Mouse (Mus musculus) mouse trophoblast stem cell (cell line): Measurements from ENCODE around the gene Zfp108.

Source experiments
- in situ Hi-C, 2 experiments: fragments of 300-500 bp; cut with MseI, MboI; formaldehyde crosslinking; loops; 2 replicates in 1 of 2; 3 replicates in 1 of 2; pipeline ENCODE4 v1.15.1; 2025

Zfp108 gene

DNA sequence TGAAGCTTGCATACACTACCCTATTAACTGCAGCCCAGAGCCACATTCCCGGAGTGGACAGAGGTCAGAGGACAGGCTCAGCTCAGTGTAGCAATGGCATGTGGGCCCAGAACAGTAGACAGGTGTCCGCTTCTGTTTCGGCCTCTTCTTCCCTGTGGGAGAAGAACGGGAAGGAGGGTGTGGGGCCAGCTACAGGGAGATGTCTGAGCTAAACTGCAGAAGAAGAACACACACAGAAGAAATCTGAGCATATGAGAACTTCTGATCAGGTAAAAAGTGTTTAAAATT lies 26.2 kb downstream of the Zfp108 start:
- in situ Hi-C loops = loop anchor here (5.0 to 25.0 kb wide), 2 partner anchors 124 to 319 kb away; partner anchors contain the start of genes Vmn1r180 (in 2 of the 2) and Vmn1r181 (in 2 of the 2)

DNA sequence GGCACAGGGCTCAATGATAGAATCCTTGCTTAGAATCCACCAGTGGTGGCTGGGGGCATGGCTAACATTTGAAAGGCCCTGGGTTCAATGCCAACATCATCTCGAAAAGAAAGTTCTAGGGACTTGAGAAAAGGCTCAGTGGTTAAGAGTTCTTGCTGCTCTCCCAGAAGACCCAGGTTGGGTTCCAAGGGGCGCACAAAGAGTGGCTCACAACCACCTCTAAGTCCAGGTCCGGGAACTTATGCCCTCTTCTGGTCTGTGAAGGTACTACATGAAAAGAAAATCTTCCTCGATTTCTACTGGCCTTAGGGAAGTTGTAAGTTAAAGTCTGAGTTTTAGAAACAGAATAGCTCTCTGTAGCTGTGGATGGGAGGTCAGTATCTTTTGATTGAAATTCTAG lies 31.5 kb downstream of the Zfp108 start:
- in situ Hi-C loops = loop anchor here (5.0 to 25.0 kb wide), 2 partner anchors 134 to 324 kb away; partner anchors contain the start of genes Vmn1r180 (in 2 of the 2) and Vmn1r181 (in 2 of the 2)

DNA sequence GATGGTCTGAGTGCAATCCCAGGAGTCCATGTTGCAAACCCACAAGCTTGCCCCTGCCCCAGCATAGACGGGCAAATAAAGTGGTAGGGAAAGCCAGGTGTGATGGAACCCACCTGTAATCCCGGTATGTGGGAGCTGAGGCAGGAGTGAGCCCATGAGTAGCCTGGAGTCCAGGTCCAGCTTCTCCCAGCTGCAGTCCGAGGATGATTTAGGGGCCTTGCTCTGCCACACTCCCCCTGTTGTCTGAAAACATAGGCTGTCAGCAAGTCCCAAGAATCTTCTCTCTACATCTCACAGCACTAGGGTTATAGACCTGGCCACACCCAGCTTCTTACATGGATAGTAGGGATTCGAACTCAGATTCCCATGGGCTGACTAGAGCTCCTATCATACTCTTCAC lies 32.3 kb downstream of the Zfp108 start:
- in situ Hi-C loops = loop anchor here (5.0 to 25.0 kb wide), 2 partner anchors 135 to 325 kb away; partner anchors contain the start of genes Vmn1r180 (in 2 of the 2) and Vmn1r181 (in 2 of the 2)

DNA sequence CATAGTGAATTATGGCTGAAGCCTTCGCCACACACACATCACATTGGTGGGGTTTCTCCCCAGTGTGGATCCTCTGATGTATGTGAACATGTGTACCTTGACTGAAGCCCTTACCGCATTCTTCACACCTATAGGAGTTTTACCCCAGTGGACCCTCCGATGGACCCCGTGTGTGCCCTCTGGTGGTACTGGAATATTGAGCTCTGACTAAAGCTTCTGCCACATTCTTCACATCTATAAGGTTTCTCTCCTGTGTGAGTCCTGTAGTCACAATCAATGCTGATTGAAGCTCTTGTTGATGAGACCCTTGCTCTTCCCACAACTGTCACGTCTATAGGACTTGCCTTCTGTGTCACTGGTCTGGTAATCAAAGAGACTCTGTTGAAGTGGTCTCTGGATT lies 33.1 kb downstream of the Zfp108 start:
- in situ Hi-C loops = loop anchor here (5.0 to 25.0 kb wide), 2 partner anchors 135 to 325 kb away; partner anchors contain the start of genes Vmn1r180 (in 2 of the 2) and Vmn1r181 (in 2 of the 2)

DNA sequence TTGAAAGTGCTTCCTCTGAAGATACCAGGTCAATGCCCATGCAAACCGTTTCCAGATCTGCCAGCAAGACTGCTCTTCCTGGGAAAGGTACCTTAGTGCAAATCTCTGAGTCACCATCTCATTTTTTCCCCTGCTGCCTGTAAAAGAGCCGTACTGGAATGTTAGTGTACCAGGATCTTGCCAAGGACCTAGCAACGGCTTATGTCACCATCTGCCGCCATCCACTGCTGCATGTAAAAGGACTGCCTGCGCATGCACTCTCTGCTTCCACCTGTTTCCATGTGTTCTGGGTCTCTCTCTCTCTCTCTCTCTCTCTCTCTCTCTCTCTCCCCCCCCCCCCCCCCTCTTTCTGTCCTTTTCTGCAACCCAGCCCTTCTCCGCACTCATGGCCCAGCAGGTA lies 33.9 kb downstream of the Zfp108 start:
- in situ Hi-C loops = loop anchor here (5.0 to 25.0 kb wide), 2 partner anchors 136 to 326 kb away; partner anchors contain the start of genes Vmn1r180 (in 2 of the 2) and Vmn1r181 (in 2 of the 2)

DNA sequence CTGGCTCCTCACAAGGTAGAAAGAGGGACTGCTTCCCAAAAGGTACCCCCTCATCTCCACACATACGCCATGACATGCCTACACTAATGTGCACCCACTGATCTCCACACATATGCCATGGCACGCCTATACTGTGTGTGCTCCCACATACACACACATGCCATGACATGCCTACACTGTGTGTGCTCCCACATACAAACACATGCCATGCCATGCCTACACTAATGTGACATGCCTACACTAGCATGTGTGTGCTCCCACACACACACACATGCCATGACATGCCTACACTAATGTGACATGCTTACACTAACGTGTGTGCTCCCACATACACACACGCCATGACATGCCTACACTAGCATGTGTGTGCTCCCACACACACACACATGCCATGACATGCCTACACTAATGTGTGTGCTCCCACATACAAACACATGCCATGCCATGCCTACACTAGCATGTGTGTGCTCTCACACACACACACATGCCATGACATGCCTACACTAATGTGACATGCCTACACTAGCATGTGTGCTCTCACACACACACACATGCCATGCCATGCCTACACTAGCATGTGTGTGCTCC lies 35.6 kb downstream of the Zfp108 start:
- in situ Hi-C loops = loop anchor here (25.0 kb wide), 1 partner anchor 328 kb away; the partner anchor contains the start of genes Vmn1r180 (in 2 of the 2) and Vmn1r181 (in 2 of the 2)

DNA sequence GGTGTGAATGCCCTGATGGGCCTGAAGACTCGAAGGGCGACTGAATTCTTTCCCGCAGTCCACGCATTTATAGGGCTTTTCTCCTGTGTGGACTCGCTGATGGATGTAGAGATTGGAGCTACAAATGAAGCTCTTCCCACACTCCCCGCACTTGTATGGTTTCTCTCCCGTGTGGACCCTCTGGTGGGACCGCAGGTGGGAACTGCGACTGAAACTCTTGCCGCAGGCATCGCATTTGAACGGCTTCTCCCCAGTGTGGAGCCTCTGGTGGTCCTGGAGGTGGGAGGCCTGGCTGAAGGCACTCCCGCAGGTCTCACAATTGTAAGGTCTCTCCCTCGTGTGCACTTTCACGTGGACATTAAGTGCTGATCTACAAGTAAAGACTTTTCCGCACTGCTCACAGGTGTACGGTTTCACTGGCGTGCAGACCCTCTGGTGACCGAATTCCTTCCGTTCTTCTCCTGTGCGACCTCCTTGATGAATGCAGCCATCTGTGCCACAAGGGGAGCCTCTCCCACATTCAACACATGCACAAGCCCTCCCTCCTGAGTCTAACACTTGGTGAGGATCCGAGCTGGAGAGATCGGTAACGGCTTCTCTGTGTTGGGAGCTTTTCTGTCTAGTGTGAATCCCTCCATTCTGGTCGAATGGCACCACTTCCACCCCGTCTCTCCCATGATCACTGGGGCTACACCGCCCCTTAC lies 36.9 kb downstream of the Zfp108 start:
- in situ Hi-C loops = loop anchor here (25.0 kb wide), 1 partner anchor 329 kb away; the partner anchor contains the start of genes Vmn1r180 (in 2 of the 2) and Vmn1r181 (in 2 of the 2)

DNA sequence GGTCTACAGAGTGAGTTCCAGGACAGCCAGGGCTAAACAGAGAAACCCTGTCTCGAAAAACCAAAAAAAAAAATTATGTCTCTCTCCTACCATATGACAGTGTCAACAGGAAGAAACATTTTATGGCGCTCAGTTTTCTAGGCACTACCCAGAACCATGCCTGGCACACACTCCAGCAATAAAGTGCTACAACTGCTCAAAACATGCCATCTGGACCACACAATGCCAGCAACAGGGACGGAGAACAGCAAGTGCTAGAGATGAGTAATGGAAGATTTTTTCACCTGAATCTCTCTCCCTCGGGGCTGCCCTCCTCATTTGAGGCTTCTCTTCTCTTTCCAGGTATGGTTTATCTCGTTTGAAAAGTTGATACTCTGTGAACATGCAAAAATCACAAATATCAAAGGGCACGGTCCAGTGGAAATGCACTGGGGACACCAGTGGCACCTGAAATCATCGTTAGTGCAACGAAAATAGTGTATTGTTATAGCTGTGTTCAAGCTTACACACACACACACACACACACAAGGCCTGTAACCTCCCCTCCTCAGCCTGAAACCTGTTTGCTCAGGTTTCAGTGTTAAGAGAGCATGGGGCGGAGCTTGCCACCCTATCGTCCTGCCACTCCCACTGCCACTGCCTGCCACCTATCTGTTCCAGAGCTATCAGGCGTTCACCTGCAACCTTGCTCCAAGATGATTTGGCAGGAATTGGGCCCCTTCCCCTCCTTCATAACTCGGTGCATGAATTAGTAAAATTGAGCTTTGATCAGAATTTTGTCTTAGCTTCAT lies 38.7 kb downstream of the Zfp108 start:
- in situ Hi-C loops = loop anchor here (25.0 kb wide), 1 partner anchor 331 kb away; the partner anchor contains the start of genes Vmn1r180 (in 2 of the 2) and Vmn1r181 (in 2 of the 2)

DNA sequence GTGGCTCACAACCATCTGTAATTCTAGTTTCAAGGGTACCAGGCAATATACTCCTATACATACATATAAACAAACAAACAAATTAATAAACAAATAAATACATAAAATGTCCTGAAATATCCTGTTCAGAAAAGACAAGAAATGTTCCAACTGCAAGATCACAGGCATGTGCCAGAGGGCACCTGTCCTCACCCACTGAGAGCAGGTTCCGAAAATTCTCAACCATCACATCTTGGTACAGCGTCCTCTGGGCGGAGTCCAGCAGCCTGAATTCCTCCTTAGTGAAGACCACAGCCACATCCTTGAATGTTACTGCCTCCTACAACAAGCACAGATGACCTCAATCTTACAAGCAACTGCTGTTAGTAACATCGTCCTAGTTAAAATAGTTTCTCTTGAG lies 40.2 kb downstream of the Zfp108 start:
- in situ Hi-C loops = loop anchor here (25.0 kb wide), 1 partner anchor 332 kb away; the partner anchor contains the start of genes Vmn1r180 (in 2 of the 2) and Vmn1r181 (in 2 of the 2)

DNA sequence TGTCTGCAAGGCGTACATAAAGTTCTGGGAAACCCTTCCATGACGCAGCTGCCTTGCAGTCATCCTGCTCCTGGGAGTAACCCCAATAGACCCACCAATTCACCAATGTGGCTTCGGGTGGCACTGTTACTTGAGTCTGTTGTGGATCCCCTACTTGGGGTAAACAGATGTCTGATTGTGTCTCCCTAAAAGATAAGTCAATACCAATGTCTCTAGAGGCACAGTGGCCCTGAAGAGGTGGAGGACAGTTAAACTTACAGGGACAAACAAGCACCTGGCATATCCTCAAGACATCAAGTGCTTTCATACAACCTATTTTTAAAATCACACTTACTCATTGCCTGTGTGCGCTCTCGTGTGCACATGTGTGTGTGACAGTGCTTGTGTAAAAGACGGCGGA lies 40.8 kb downstream of the Zfp108 start:
- in situ Hi-C loops = loop anchor here (25.0 kb wide), 1 partner anchor 333 kb away; the partner anchor contains the start of genes Vmn1r180 (in 2 of the 2) and Vmn1r181 (in 2 of the 2)

DNA sequence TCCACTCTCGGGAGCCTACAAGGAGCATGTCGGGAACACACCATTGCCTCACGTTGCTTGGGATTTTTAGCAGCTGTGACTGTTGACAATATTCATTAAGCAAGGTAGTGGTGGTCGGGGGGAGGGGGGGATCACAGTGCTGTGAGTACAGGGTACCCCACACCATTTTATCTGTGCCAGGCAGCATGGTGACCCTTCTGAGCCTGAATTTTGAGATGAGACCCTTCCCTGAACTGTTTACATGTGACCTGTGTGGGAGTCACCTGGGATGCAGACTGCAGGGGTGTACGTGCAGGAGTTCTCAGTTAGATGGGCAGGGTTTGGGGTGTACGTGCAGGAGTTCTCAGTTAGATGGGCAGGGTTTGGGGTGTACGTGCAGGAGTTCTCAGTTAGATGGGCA lies 41.8 kb downstream of the Zfp108 start:
- in situ Hi-C loops = loop anchor here (25.0 kb wide), 1 partner anchor 334 kb away; the partner anchor contains the start of genes Vmn1r180 (in 2 of the 2) and Vmn1r181 (in 2 of the 2)

DNA sequence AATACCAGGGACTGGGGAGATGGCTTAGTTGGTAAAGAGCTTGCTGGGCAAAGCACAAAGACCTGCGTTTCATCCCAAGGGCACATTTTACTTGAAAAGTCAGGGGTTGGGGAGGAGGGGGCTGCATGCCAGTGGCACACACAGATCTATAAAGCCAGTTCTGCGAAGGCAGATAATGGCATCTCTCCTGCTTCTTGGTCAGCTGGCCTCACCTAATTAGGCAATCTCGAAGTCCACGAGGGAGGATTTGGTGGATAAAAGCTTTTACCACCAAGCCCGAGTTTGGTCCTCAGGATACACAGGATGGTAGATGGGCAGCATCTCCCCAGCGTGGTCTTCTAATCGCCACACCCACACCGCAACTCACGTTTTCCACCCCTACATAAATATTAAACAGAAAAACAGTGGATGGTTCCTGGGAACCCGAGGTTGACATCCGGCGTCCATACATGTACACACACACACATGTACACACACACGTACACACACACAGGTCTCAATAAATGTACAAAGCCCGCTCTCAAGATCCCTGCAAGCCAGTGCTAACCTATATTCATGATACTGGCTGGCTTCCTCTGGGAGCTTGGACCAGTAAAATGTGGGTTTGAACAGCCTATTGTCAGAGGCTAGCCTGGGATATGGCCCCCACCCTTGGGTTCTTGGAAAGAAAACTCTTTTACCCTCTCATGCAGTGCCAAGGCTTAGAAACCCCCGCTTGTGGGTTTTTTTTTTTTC lies 42.9 kb downstream of the Zfp108 start:
- in situ Hi-C loops = loop anchor here (25.0 kb wide), 1 partner anchor 335 kb away; the partner anchor contains the start of genes Vmn1r180 (in 2 of the 2) and Vmn1r181 (in 2 of the 2)

DNA sequence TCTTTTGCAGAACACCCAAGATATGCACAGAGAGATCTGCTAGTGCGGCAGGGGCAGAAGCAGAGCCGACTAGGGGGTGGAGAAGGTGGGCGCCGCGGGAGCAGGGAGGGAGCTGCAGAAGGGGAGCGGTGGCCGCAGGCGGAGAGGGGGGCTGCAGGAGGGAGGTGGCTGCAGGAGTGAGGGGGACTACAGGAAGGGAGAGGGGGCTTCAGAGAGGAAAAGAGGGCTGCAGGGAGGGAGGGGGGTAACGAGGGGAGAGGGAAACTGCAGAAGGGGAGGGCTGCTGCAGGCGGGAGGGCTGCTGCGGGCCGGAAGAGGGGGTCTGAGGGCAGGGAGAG lies 44.0 kb downstream of the Zfp108 start:
- in situ Hi-C loops = loop anchor here (25.0 kb wide), 1 partner anchor 336 kb away; the partner anchor contains the start of genes Vmn1r180 (in 2 of the 2) and Vmn1r181 (in 2 of the 2)

DNA sequence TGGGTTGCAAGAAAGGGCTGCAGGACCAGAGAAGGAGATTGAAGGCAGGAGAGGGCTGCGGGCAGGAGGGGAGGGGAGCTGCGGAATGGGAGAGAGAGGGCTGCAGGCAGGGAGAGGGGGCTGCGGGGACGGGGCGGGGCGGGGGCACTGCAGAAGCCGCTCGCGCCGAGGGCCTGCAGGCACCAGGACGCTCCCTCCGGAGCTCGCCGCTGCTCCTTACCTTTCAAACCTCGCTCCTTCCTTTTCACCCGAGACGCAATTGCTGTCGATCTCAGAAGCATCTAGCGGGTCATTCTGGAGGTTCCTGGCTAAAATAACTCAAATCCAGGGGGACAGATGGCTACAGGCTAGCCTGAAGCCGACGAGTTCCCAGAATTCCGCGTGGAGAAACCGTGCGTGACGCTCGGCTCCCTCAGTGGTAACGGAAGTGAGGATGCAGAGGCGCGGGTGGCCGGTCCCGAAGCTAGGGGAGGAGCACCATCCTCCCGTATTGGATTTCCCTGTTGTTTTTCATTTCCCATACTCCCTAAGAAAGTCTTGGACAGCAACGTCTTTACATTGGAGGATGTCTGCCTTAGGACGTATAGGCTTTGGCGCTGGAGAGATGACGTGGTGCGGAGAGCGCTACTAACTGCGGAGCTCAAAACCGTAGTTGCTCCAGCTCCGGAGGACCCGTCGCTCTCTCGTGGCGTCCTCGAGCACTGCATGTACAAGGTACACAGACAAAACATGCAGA lies 44.5 kb downstream of the Zfp108 start:
- in situ Hi-C loops = loop anchor here (25.0 kb wide), 1 partner anchor 337 kb away; the partner anchor contains the start of genes Vmn1r180 (in 2 of the 2) and Vmn1r181 (in 2 of the 2)

DNA sequence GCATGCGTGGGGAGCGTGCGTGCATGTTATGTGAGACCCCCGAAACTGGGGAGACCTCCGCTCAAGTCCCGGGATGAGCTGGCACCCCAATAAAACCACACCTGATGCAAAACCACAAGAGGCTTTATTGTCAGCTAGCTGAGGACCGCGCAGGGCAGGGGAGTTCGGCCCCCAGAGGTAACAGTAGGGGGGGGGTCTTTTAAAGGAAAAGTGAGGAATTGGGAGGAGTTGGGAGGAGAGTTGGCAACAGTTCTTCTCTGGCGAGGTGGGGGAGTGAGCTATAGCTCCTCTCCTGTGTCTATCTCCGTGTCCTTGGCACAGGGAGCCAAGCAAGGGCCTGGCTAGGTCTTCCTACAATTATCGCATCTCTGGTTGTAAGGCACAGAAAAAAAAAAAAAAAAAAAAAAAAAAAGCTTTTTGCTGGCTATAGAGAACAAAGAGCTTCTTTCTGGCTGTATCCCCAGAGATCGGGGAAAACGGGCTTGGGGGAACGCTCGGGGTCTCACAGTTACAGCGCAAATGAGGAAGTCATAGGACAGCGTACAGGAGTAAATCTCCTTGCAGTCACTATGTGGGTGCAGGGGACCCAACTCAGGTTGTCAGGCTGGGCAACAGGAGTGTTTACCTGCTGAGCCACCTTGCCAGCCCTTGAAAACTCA lies 45.4 kb downstream of the Zfp108 start:
- in situ Hi-C loops = loop anchor here (25.0 kb wide), 1 partner anchor 338 kb away; the partner anchor contains the start of genes Vmn1r180 (in 2 of the 2) and Vmn1r181 (in 2 of the 2)

DNA sequence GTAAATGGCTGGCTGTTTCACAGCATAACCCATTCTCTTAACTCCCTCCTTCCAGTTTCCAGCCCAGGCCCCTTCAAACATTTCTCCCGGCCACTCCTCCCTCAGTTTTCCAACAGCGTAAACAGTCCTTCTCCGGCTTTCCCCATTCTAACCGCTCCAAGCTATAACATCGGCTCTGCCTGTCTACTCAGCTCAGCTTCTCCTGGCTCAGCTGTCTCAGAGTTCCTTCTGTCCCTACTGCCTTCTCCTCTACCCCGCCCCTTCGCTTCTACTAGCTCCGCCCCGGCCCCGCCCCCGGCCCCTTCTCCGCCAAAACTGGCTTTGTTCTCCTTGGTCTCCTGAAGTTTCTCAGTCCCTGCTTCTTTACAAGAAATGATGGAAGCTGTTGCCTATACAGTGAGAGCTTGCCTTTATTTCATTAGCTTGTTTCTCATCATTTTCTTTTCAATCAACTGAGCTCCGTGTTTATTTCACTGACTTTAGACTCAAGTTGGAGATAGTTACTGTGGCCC lies 46.2 kb downstream of the Zfp108 start, which contains the start of gene Zfp61:
Zfp61 (minus strand) TSS at position 462 of the 512 bp plus-strand sequence.
- in situ Hi-C loops = no loop called here
